ENCODE assay signal across 8 mouse cellular contexts in genomic region chr7:89526731-89527429, GRCm38 (mm10). TPM values are rescaled to one million over a fixed set of nuclear protein-coding genes. Genes with fewer than 3 reads are reported as not detected.
DNase-seq lines count a peak whose midpoint lies in the region; ATAC-seq and TF ChIP-seq lines count a peak whose summit lies in the region.

Gene Prss23, minus strand, starts transcription at chr7:89527187.

- H3K9ac ChIP-seq in forebrain, postnatal 0 days = no peak within 1 kb of the TSS
- H3K9ac ChIP-seq in hindbrain, embryonic 13.5 days = no peak within 1 kb of the TSS

- TF ChIP-seq CTCF in forebrain, postnatal 0 days (IDR thresholded peaks at IDR 0.05; ENCODE audit: low read depth) = no peak

- no peak within 1 kb of the TSS for H3K27ac ChIP-seq in forebrain, postnatal 0 days (ENCODE audit: low read depth, low read length)
- H3K27ac ChIP-seq in hindbrain, embryonic 13.5 days = no peak within 1 kb of the TSS

- ATAC-seq in forebrain, postnatal 0 days = no peak
- ATAC-seq in hindbrain, embryonic 13.5 days (ENCODE audit: low FRiP score) = no peak

- H3K4me3 ChIP-seq in forebrain, postnatal 0 days (ENCODE audit: low read depth, low read length) = no peak within 1 kb of the TSS
- H3K4me3 ChIP-seq in hindbrain, embryonic 13.5 days = no peak within 1 kb of the TSS

- no peak for DNase-seq in layer of hippocampus, postnatal 36 days
- no peak for DNase-seq in layer of hippocampus, postnatal 10 days (ENCODE audit: low spot score in 2 of 2)
- DNase-seq in adrenal gland, postnatal 10 days = peak; percentile 4
- DNase-seq in forebrain, postnatal 0 days = no peak
- DNase-seq in skeletal muscle tissue, adult 2 months (ENCODE audit: low read depth, low spot score) = peak; percentile 76
- DNase-seq in adipocyte (ENCODE audit: low spot score) = no peak
- DNase-seq in spleen, postnatal 14 days (ENCODE audit: low spot score in 2 of 2) = no peak

- no peak within 1 kb of the TSS for H3K4me2 ChIP-seq in forebrain, postnatal 0 days (ENCODE audit: low read depth)
- H3K4me2 ChIP-seq in hindbrain, embryonic 13.5 days = no peak within 1 kb of the TSS

- WGBS in forebrain, postnatal 0 days = 69% methylated on average over 16 of the region's 16 CpGs
- WGBS in hindbrain, embryonic 13.5 days = 77% methylated on average over 16 of the region's 16 CpGs

- H3K9me3 ChIP-seq in forebrain, postnatal 0 days (ENCODE audit: low read length) = no peaks in the 10 kb centered on the region
- no peaks in the 10 kb centered on the region for H3K9me3 ChIP-seq in hindbrain, embryonic 13.5 days

- no peaks in the 10 kb centered on the region for H3K4me1 ChIP-seq in forebrain, postnatal 0 days (ENCODE audit: insufficient read depth)
- no peaks in the 10 kb centered on the region for H3K4me1 ChIP-seq in hindbrain, embryonic 13.5 days (replicated peaks)

- no peaks in the 10 kb centered on the region for H3K27me3 ChIP-seq in forebrain, postnatal 0 days (ENCODE audit: insufficient read depth, low read length)
- H3K27me3 ChIP-seq in hindbrain, embryonic 13.5 days = peaks cover 3% of the 10 kb centered on the region; the same call in 1 of the 2 replicates

- no peaks in the 10 kb centered on the region for H3K36me3 ChIP-seq in forebrain, postnatal 0 days (ENCODE audit: insufficient read depth)
- H3K36me3 ChIP-seq in hindbrain, embryonic 13.5 days = no peaks in the 10 kb centered on the region

RNA-seq across cellular contexts. Expression of gene Prss23, which starts in this region (rescaled TPM):
- total RNA-seq in layer of hippocampus, postnatal 36 days (2021) = 10 to 100 TPM; 13.8 to 14.7 TPM
- 10 to 100 TPM in 1 of 2 experiments, 1 to 10 TPM in 1; 7.8 to 10.5 TPM for total RNA-seq in layer of hippocampus, postnatal 10 days (2021)
- total RNA-seq in adrenal gland, postnatal 10 days (2021) = 10 to 100 TPM; 23.2 to 24.5 TPM
- 9.0 and 18.1 TPM in 2 replicates for total RNA-seq in forebrain, postnatal 0 days (2014; rRNA removed)
- 9.7 and 11.5 TPM in 2 replicates for polyA plus RNA-seq in forebrain, postnatal 0 days (2015; fragmentation: Nextera tagmentation; extraction: Ambion mirVana)
- 19.5 and 22.1 TPM in 2 replicates for polyA plus RNA-seq in hindbrain, embryonic 13.5 days (2015; fragmentation: Nextera tagmentation; extraction: Ambion mirVana)

Comparison
In these comparisons a context has a peak if more than half of its experiments do, and no peak if none do; other contexts are left out.
1. DNase-seq: peak in adrenal gland, postnatal 10 days (single experiment) and skeletal muscle tissue, adult 2 months (single experiment); none in layer of hippocampus, postnatal 36 days (0 of 2), layer of hippocampus, postnatal 10 days (0 of 2), forebrain, postnatal 0 days (single experiment), adipocyte (single experiment) and spleen, postnatal 14 days (0 of 2).